Comparison of ENCODE assay signal across 27 mouse cellular contexts in genomic region chr2:165126896-165127562, GRCm38 (mm10). TPM values are rescaled to one million over a fixed set of nuclear protein-coding genes. Genes with fewer than 3 reads are reported as not detected.
A peak's percentile ranks its signal among the peaks of the same experiment; 100 is the strongest.
DNase-seq lines count a peak whose midpoint lies in the region; ATAC-seq and TF ChIP-seq lines count a peak whose summit lies in the region.
"Had no signal": no experiment of that assay in that cellular context is flagged by ENCODE, and none has a peak within 500 bp of the region (broad histone marks: within the 10 kb centered on the region; RNA-seq: fewer than 3 reads in every experiment).

No protein-coding gene starts in this region.

- H3K9ac ChIP-seq in forebrain, embryonic 13.5 days = 0 out of 2 replicates have a peak overlapping the region, but pooled peaks have one; percentile 21
- H3K9ac ChIP-seq in hindbrain, embryonic 13.5 days = 0 out of 2 replicates have a peak overlapping the region, but pooled peaks have one; percentile 5
- H3K9ac ChIP-seq in midbrain, embryonic 14.5 days (replicated peaks; ENCODE audit: low read length) = 0 out of 2 replicates have a peak overlapping the region, but pooled peaks have one; percentile 26
- H3K9ac ChIP-seq: embryonic facial prominence, embryonic 12.5 days; heart, embryonic 15.5 days; liver, embryonic 14.5 days had no signal

- H3K4me1 ChIP-seq in forebrain, embryonic 10.5 days = peaks cover 63% of the 10 kb centered on the region
- H3K4me1 ChIP-seq in forebrain, embryonic 13.5 days = peaks cover 40% of the 10 kb centered on the region
- H3K4me1 ChIP-seq in hindbrain, embryonic 13.5 days (replicated peaks) = peaks cover 54% of the 10 kb centered on the region
- peaks cover 29% of the 10 kb centered on the region for H3K4me1 ChIP-seq in midbrain, embryonic 14.5 days (ENCODE audit: control insufficient read depth, insufficient read depth, low read length)
- H3K4me1 ChIP-seq in lung, adult 2 months (ENCODE audit: control insufficient read depth, insufficient read depth, low read length) = no peaks in the 10 kb centered on the region
- H3K4me1 ChIP-seq: embryonic facial prominence, embryonic 12.5 days; heart, embryonic 15.5 days had no signal

- H3K27me3 ChIP-seq in forebrain, embryonic 10.5 days (ENCODE audit: poor library complexity, severe bottlenecking) = peaks cover 72% of the 10 kb centered on the region
- H3K27me3 ChIP-seq in forebrain, embryonic 13.5 days = 0 out of 2 replicates have a peak, but pooled peaks cover 4% of the 10 kb centered on the region
- H3K27me3 ChIP-seq in hindbrain, embryonic 13.5 days = 0 out of 2 replicates have a peak, but pooled peaks cover 28% of the 10 kb centered on the region
- H3K27me3 ChIP-seq in midbrain, embryonic 14.5 days (ENCODE audit: control insufficient read depth, insufficient read depth, low read length) = no peaks in the 10 kb centered on the region

- H3K9me3 ChIP-seq in forebrain, embryonic 10.5 days = no peaks in the 10 kb centered on the region
- no peaks in the 10 kb centered on the region for H3K9me3 ChIP-seq in forebrain, embryonic 13.5 days (replicated peaks)
- H3K9me3 ChIP-seq in hindbrain, embryonic 13.5 days = no peaks in the 10 kb centered on the region
- H3K9me3 ChIP-seq in midbrain, embryonic 14.5 days (ENCODE audit: control insufficient read depth, low read length) = no peaks in the 10 kb centered on the region
- H3K9me3 ChIP-seq: embryonic facial prominence, embryonic 12.5 days; heart, embryonic 15.5 days had no signal

- no peak overlapping the region for H3K4me2 ChIP-seq in forebrain, embryonic 13.5 days
- no peak overlapping the region for H3K4me2 ChIP-seq in hindbrain, embryonic 13.5 days
- no peak overlapping the region for H3K4me2 ChIP-seq in midbrain, embryonic 14.5 days (ENCODE audit: low read length)
- H3K4me2 ChIP-seq: embryonic facial prominence, embryonic 12.5 days; heart, embryonic 15.5 days had no signal

- ATAC-seq in forebrain, embryonic 13.5 days = peak; percentile 33; the same call in 1 of the 2 replicates
- no peak for ATAC-seq in hindbrain, embryonic 13.5 days (ENCODE audit: low FRiP score)
- peak; percentile 51; the same call in 1 of the 2 replicates for ATAC-seq in midbrain, embryonic 14.5 days (ENCODE audit: low FRiP score, low TSS enrichment)
- ATAC-seq: intestine, embryonic 16.5 days had no signal

- peak overlapping the region; percentile 75 for H3K27ac ChIP-seq in forebrain, embryonic 10.5 days
- H3K27ac ChIP-seq in forebrain, embryonic 13.5 days = peak overlapping the region; percentile 66
- H3K27ac ChIP-seq in hindbrain, embryonic 13.5 days = peak overlapping the region; percentile 44
- peak overlapping the region; percentile 74 for H3K27ac ChIP-seq in midbrain, embryonic 14.5 days (replicated peaks; ENCODE audit: low read depth, low read length)
- H3K27ac ChIP-seq: embryonic facial prominence, embryonic 12.5 days; heart, adult 2 months; heart, embryonic 15.5 days; liver, embryonic 14.5 days; macrophage had no signal

- no peak for TF ChIP-seq CTCF in lung, adult 2 months (IDR thresholded peaks at IDR 0.05; ENCODE audit: insufficient read depth, low read length)

- H3K36me3 ChIP-seq in forebrain, embryonic 10.5 days (replicated peaks) = peaks cover 6% of the 10 kb centered on the region; the same call in 1 of the 2 replicates
- H3K36me3 ChIP-seq in forebrain, embryonic 13.5 days (ENCODE audit: poor library complexity, severe bottlenecking) = peaks cover 9% of the 10 kb centered on the region; the same call in 1 of the 2 replicates
- H3K36me3 ChIP-seq in hindbrain, embryonic 13.5 days = peaks cover 5% of the 10 kb centered on the region
- 0 out of 2 replicates have a peak, but pooled peaks cover 7% of the 10 kb centered on the region for H3K36me3 ChIP-seq in midbrain, embryonic 14.5 days (ENCODE audit: control insufficient read depth, insufficient read depth, low read length)
- H3K36me3 ChIP-seq: embryonic facial prominence, embryonic 12.5 days; heart, embryonic 15.5 days had no signal

- WGBS in forebrain, embryonic 10.5 days = 28% methylated on average over 10 of the region's 10 CpGs
- WGBS in forebrain, embryonic 13.5 days = 13% methylated on average over 10 of the region's 10 CpGs
- 18% methylated on average over 10 of the region's 10 CpGs for WGBS in hindbrain, embryonic 13.5 days
- WGBS in midbrain, embryonic 14.5 days = 7% methylated on average over 10 of the region's 10 CpGs
- WGBS in lung, adult 2 months = 55% methylated on average over 10 of the region's 10 CpGs

- H3K4me3 ChIP-seq in forebrain, embryonic 10.5 days = no peak overlapping the region
- no peak overlapping the region for H3K4me3 ChIP-seq in forebrain, embryonic 13.5 days
- H3K4me3 ChIP-seq in hindbrain, embryonic 13.5 days = no peak overlapping the region
- H3K4me3 ChIP-seq in midbrain, embryonic 14.5 days (replicated peaks; ENCODE audit: low read depth, low read length) = no peak overlapping the region
- no peak overlapping the region for H3K4me3 ChIP-seq in lung, adult 2 months (replicated peaks; ENCODE audit: extremely low read depth, low read depth, low read length)
- H3K4me3 ChIP-seq: embryonic facial prominence, embryonic 12.5 days; erythroblast, embryonic 14.5 days; heart, adult 2 months; heart, embryonic 15.5 days had no signal

- no peak for TF ChIP-seq POLR2A in lung, adult 2 months (IDR thresholded peaks at IDR 0.05; ENCODE audit: borderline replicate concordance, extremely low read depth, low read depth, low read length)

- DNase-seq in forebrain, embryonic 10.5 days (ENCODE audit: extremely low spot score, low spot score) = no peak
- DNase-seq in midbrain, embryonic 14.5 days = peak; percentile 45
- no peak for DNase-seq in left cerebral cortex, adult 9 months (ENCODE audit: low spot score in 2 of 2)
- DNase-seq in spleen, adult 18-20 months = no peak
- no peak for DNase-seq in urinary bladder, postnatal 14 days (ENCODE audit: low spot score)
- no peak for DNase-seq in lung, adult 2 months
- DNase-seq: adrenal gland, adult 2 months; cerebellum, adult 8-10 months; gastrocnemius, postnatal 14 days; heart, adult 2 months; heart, postnatal 4 days; kidney, postnatal 36 days; right cerebral cortex, adult 18-20 months; thymus, postnatal 4 days had no signal

RNA-seq across cellular contexts. Expression of gene 1700025C18Rik, which starts 36.5 kb away (rescaled TPM):
- polyA plus RNA-seq in forebrain, embryonic 10.5 days (2016; fragmentation: Nextera tagmentation; extraction: Ambion mirVana) = not detected in 2 replicates
- polyA plus RNA-seq in forebrain, embryonic 13.5 days (2015; fragmentation: Nextera tagmentation; extraction: Ambion mirVana) = not detected in 2 replicates
- not detected in 2 replicates for polyA plus RNA-seq in hindbrain, embryonic 13.5 days (2015; fragmentation: Nextera tagmentation; extraction: Ambion mirVana)
- polyA plus RNA-seq in midbrain, embryonic 14.5 days (2014; fragmentation: Nextera tagmentation; extraction: Ambion mirVana) = not detected in 2 replicates
- not detected in 2 replicates for polyA plus RNA-seq in lung, adult 2 months (2012; rRNA removed)
- polyA plus RNA-seq: adrenal gland, adult 2 months; embryonic facial prominence, embryonic 12.5 days; erythroblast, embryonic 14.5 days; heart, adult 2 months; heart, embryonic 15.5 days; intestine, embryonic 16.5 days; kidney, embryonic 14.5 days; limb, embryonic 14.5 days; liver, embryonic 14.5 days; lung, embryonic 16.5 days; macrophage; neural tube, embryonic 14.5 days; small intestine, adult 2 months had no signal
